Comparison of ENCODE assay signal across 9 mouse cellular contexts in genomic region chr17:23571084-23571483, GRCm38 (mm10). TPM values are rescaled to one million over a fixed set of nuclear protein-coding genes. Genes with fewer than 3 reads are reported as not detected.
DNase-seq lines count a peak whose midpoint lies in the region; ATAC-seq and TF ChIP-seq lines count a peak whose summit lies in the region.
"Had no signal": no experiment of that assay in that cellular context is flagged by ENCODE, and none has a peak within 500 bp of the region (broad histone marks: within the 10 kb centered on the region; RNA-seq: fewer than 3 reads in every experiment).

No protein-coding gene starts in this region.

- 13% methylated on average over 5 of the region's 5 CpGs for WGBS in kidney, postnatal 0 days
- 23% methylated on average over 5 of the region's 5 CpGs for WGBS in kidney, embryonic 16.5 days
- WGBS in midbrain, embryonic 14.5 days: 25% methylated on average over 5 of the region's 5 CpGs
- WGBS in midbrain, embryonic 13.5 days: 24% methylated on average over 5 of the region's 5 CpGs
- 19% methylated on average over 5 of the region's 5 CpGs for WGBS in stomach, postnatal 0 days

- peak; percentile 35 for DNase-seq in kidney, postnatal 0 days (ENCODE audit: low spot score)
- DNase-seq in midbrain, embryonic 14.5 days: peak; percentile 49
- peak; percentile 40 for DNase-seq in brain, embryonic 14.5 days (ENCODE audit: low read depth)
- no peak for DNase-seq in stomach, postnatal 0 days (ENCODE audit: low spot score)
- DNase-seq in layer of hippocampus, adult 9-10 months (ENCODE audit: low spot score): no peak
- DNase-seq: gastrocnemius, postnatal 36 days had no signal

- H3K27ac ChIP-seq in kidney, postnatal 0 days: no peak overlapping the region
- H3K27ac ChIP-seq in kidney, embryonic 16.5 days (ENCODE audit: low read length): no peak overlapping the region
- no peak overlapping the region for H3K27ac ChIP-seq in midbrain, embryonic 14.5 days (replicated peaks; ENCODE audit: low read depth, low read length)
- H3K27ac ChIP-seq in midbrain, embryonic 13.5 days: no peak overlapping the region
- H3K27ac ChIP-seq in stomach, postnatal 0 days (replicated peaks): no peak overlapping the region
- H3K27ac ChIP-seq: macrophage had no signal

- H3K36me3 ChIP-seq in kidney, postnatal 0 days (ENCODE audit: insufficient read depth, low read length): peaks cover 13% of the 10 kb centered on the region
- peaks cover 18% of the 10 kb centered on the region for H3K36me3 ChIP-seq in kidney, embryonic 16.5 days (ENCODE audit: insufficient read depth, low read length)
- H3K36me3 ChIP-seq in midbrain, embryonic 14.5 days (ENCODE audit: control insufficient read depth, insufficient read depth, low read length): peaks cover 30% of the 10 kb centered on the region
- H3K36me3 ChIP-seq in midbrain, embryonic 13.5 days: peaks cover 39% of the 10 kb centered on the region
- peaks cover 8% of the 10 kb centered on the region for H3K36me3 ChIP-seq in stomach, postnatal 0 days (ENCODE audit: control insufficient read depth, insufficient read depth, low read length)

- no peak overlapping the region for H3K4me2 ChIP-seq in kidney, postnatal 0 days (ENCODE audit: low read length)
- H3K4me2 ChIP-seq in kidney, embryonic 16.5 days (replicated peaks; ENCODE audit: low read depth, low read length): no peak overlapping the region
- no peak overlapping the region for H3K4me2 ChIP-seq in midbrain, embryonic 14.5 days (ENCODE audit: low read length)
- no peak overlapping the region for H3K4me2 ChIP-seq in midbrain, embryonic 13.5 days (replicated peaks)
- H3K4me2 ChIP-seq in stomach, postnatal 0 days (replicated peaks; ENCODE audit: low read depth): no peak overlapping the region

- TF ChIP-seq EP300 in stomach, postnatal 0 days (optimal IDR thresholded peaks at IDR 0.05): no peak

- H3K4me3 ChIP-seq in kidney, postnatal 0 days (replicated peaks; ENCODE audit: low read depth, low read length): no peak overlapping the region
- H3K4me3 ChIP-seq in kidney, embryonic 16.5 days (ENCODE audit: low read length): no peak overlapping the region
- H3K4me3 ChIP-seq in midbrain, embryonic 14.5 days (replicated peaks; ENCODE audit: low read depth, low read length): no peak overlapping the region
- H3K4me3 ChIP-seq in midbrain, embryonic 13.5 days (replicated peaks): no peak overlapping the region
- H3K4me3 ChIP-seq in stomach, postnatal 0 days (ENCODE audit: low read depth, low read length): no peak overlapping the region

- no peak for ATAC-seq in kidney, postnatal 0 days (replicated peaks; ENCODE audit: low FRiP score, low read depth)
- ATAC-seq in kidney, embryonic 16.5 days (ENCODE audit: low FRiP score, low TSS enrichment): no peak; the same call in 1 of the 2 replicates
- no peak for ATAC-seq in midbrain, embryonic 14.5 days (ENCODE audit: low FRiP score, low TSS enrichment)
- no peak; the same call in 1 of the 2 replicates for ATAC-seq in midbrain, embryonic 13.5 days
- ATAC-seq in stomach, postnatal 0 days (ENCODE audit: low FRiP score, low TSS enrichment): no peak

- H3K9ac ChIP-seq in kidney, postnatal 0 days (ENCODE audit: low read depth, low read length): no peak overlapping the region
- no peak overlapping the region for H3K9ac ChIP-seq in kidney, embryonic 16.5 days (replicated peaks; ENCODE audit: low read length)
- H3K9ac ChIP-seq in midbrain, embryonic 14.5 days (replicated peaks; ENCODE audit: low read length): no peak overlapping the region
- no peak overlapping the region for H3K9ac ChIP-seq in midbrain, embryonic 13.5 days (replicated peaks)
- H3K9ac ChIP-seq in stomach, postnatal 0 days (ENCODE audit: low read length): no peak overlapping the region

- peak; percentile 60; the same call in 1 of the 2 replicates for TF ChIP-seq CTCF in kidney, postnatal 0 days (IDR thresholded peaks at IDR 0.05; ENCODE audit: low read depth)
- peak; percentile 42; the same call in 1 of the 2 replicates for TF ChIP-seq CTCF in brain, embryonic 14.5 days (IDR thresholded peaks at IDR 0.05; ENCODE audit: borderline replicate concordance, extremely low read depth, insufficient read depth, insufficient read length)
- peak; percentile 59 for TF ChIP-seq CTCF in stomach, postnatal 0 days (IDR thresholded peaks at IDR 0.05; ENCODE audit: low read depth)

- TF ChIP-seq POLR2A in brain, embryonic 14.5 days (IDR thresholded peaks at IDR 0.05; ENCODE audit: borderline replicate concordance, extremely low read depth, insufficient read depth, insufficient read length, poor library complexity, severe bottlenecking): no peak

- H3K9me3 ChIP-seq in kidney, postnatal 0 days (replicated peaks; ENCODE audit: low read length): no peaks in the 10 kb centered on the region
- H3K9me3 ChIP-seq in kidney, embryonic 16.5 days (ENCODE audit: low read length): 0 out of 2 replicates have a peak, but pooled peaks cover 5% of the 10 kb centered on the region
- no peaks in the 10 kb centered on the region for H3K9me3 ChIP-seq in midbrain, embryonic 14.5 days (ENCODE audit: control insufficient read depth, low read length)
- no peaks in the 10 kb centered on the region for H3K9me3 ChIP-seq in midbrain, embryonic 13.5 days
- H3K9me3 ChIP-seq in stomach, postnatal 0 days (ENCODE audit: control insufficient read depth, low read length): no peaks in the 10 kb centered on the region

- H3K27me3 ChIP-seq in kidney, postnatal 0 days (ENCODE audit: insufficient read depth, low read length): no peaks in the 10 kb centered on the region
- no peaks in the 10 kb centered on the region for H3K27me3 ChIP-seq in kidney, embryonic 16.5 days (ENCODE audit: insufficient read depth, low read length)
- H3K27me3 ChIP-seq in midbrain, embryonic 14.5 days (ENCODE audit: control insufficient read depth, insufficient read depth, low read length): no peaks in the 10 kb centered on the region
- no peaks in the 10 kb centered on the region for H3K27me3 ChIP-seq in midbrain, embryonic 13.5 days
- no peaks in the 10 kb centered on the region for H3K27me3 ChIP-seq in stomach, postnatal 0 days (ENCODE audit: control insufficient read depth, insufficient read depth, low read length)

- H3K4me1 ChIP-seq in kidney, postnatal 0 days (replicated peaks; ENCODE audit: insufficient read depth, low read length): no peaks in the 10 kb centered on the region
- no peaks in the 10 kb centered on the region for H3K4me1 ChIP-seq in kidney, embryonic 16.5 days (ENCODE audit: insufficient read depth, low read length)
- H3K4me1 ChIP-seq in midbrain, embryonic 14.5 days (ENCODE audit: control insufficient read depth, insufficient read depth, low read length): no peaks in the 10 kb centered on the region
- H3K4me1 ChIP-seq in midbrain, embryonic 13.5 days (replicated peaks): no peaks in the 10 kb centered on the region
- no peaks in the 10 kb centered on the region for H3K4me1 ChIP-seq in stomach, postnatal 0 days (replicated peaks; ENCODE audit: control insufficient read depth, insufficient read depth)

RNA-seq across cellular contexts. Expression of gene Zfp213, which starts 7.0 kb away (rescaled TPM):
- polyA plus RNA-seq in kidney, postnatal 0 days (2015; fragmentation: Nextera tagmentation; extraction: Ambion mirVana): 16.8 and 19.1 TPM in 2 replicates
- polyA plus RNA-seq in kidney, embryonic 16.5 days (2015; fragmentation: Nextera tagmentation; extraction: Ambion mirVana): 24.1 and 26.5 TPM in 2 replicates
- polyA plus RNA-seq in midbrain, embryonic 14.5 days (2014; fragmentation: Nextera tagmentation; extraction: Ambion mirVana): 16.8 and 19.1 TPM in 2 replicates
- 18.0 and 20.4 TPM in 2 replicates for polyA plus RNA-seq in midbrain, embryonic 13.5 days (2015; fragmentation: Nextera tagmentation; extraction: Ambion mirVana)
- 16.7 and 21.4 TPM in 2 replicates for polyA plus RNA-seq in brain, embryonic 14.5 days (2012; rRNA removed)
- 8.9 and 9.2 TPM in 2 replicates for polyA plus RNA-seq in stomach, postnatal 0 days (2015; fragmentation: Nextera tagmentation; extraction: Ambion mirVana)

RNA-seq across cellular contexts. Expression of gene Zfp13, which starts 28.2 kb away (rescaled TPM):
- 12.6 and 14.3 TPM in 2 replicates for polyA plus RNA-seq in kidney, postnatal 0 days (2015; fragmentation: Nextera tagmentation; extraction: Ambion mirVana)
- 19.1 and 19.3 TPM in 2 replicates for polyA plus RNA-seq in kidney, embryonic 16.5 days (2015; fragmentation: Nextera tagmentation; extraction: Ambion mirVana)
- polyA plus RNA-seq in midbrain, embryonic 14.5 days (2014; fragmentation: Nextera tagmentation; extraction: Ambion mirVana): 24.8 and 31.4 TPM in 2 replicates
- 26.6 and 28.7 TPM in 2 replicates for polyA plus RNA-seq in midbrain, embryonic 13.5 days (2015; fragmentation: Nextera tagmentation; extraction: Ambion mirVana)
- 46.8 and 47.4 TPM in 2 replicates for polyA plus RNA-seq in brain, embryonic 14.5 days (2012; rRNA removed)
- polyA plus RNA-seq in stomach, postnatal 0 days (2015; fragmentation: Nextera tagmentation; extraction: Ambion mirVana): 4.0 and 5.7 TPM in 2 replicates

RNA-seq across cellular contexts. Expression of gene Zscan10, which starts 29.6 kb away (rescaled TPM):
- polyA plus RNA-seq in kidney, postnatal 0 days (2015; fragmentation: Nextera tagmentation; extraction: Ambion mirVana): not detected in 2 replicates
- polyA plus RNA-seq in kidney, embryonic 16.5 days (2015; fragmentation: Nextera tagmentation; extraction: Ambion mirVana): 0.26 TPM in 1 of 2 replicates, not detected in the other
- polyA plus RNA-seq in midbrain, embryonic 14.5 days (2014; fragmentation: Nextera tagmentation; extraction: Ambion mirVana): not detected in 2 replicates
- polyA plus RNA-seq in midbrain, embryonic 13.5 days (2015; fragmentation: Nextera tagmentation; extraction: Ambion mirVana): not detected in 2 replicates
- 0.05 and 0.22 TPM in 2 replicates for polyA plus RNA-seq in brain, embryonic 14.5 days (2012; rRNA removed)
- 0.05 TPM in 1 of 2 replicates, not detected in the other for polyA plus RNA-seq in stomach, postnatal 0 days (2015; fragmentation: Nextera tagmentation; extraction: Ambion mirVana)
- polyA plus RNA-seq: macrophage had no signal

Comparison
In these comparisons a context has a peak if more than half of its experiments do, and no peak if none do; other contexts are left out.
1. DNase-seq: peak in kidney, postnatal 0 days (single experiment), midbrain, embryonic 14.5 days (single experiment) and brain, embryonic 14.5 days (single experiment); none in stomach, postnatal 0 days (single experiment) and layer of hippocampus, adult 9-10 months (single experiment).
2. Peak in every context shown above with its lines, with median percentiles within 50 percentile points of each other: CTCF ChIP-seq.